Mouse (Mus musculus) brain, embryonic 14.5 days (tissue): ENCODE results near the gene Usp30. TPM values are rescaled to one million over a fixed set of nuclear protein-coding genes. Genes with fewer than 3 reads are reported as not detected.
A peak's percentile ranks its signal among the peaks of the same experiment; 100 is the strongest.

Experiments used
- DNase-seq: peaks from one replicate; pipeline ENCODE4 v3.0.0-alpha.2; 2011; ENCODE audit warnings: low read depth
- CTCF ChIP-seq: fragments of 200-500 bp; IDR thresholded peaks from 2 replicates; pipeline ENCODE4 v1.5.1; 2012; ENCODE audit warnings: inconsistent platforms, mild to moderate bottlenecking, moderate library complexity, borderline replicate concordance; ENCODE audit not compliant: insufficient read depth, insufficient read length; ENCODE audit errors: extremely low read depth
- POLR2A ChIP-seq: fragments of 200-500 bp; IDR thresholded peaks from 2 replicates; pipeline ENCODE4 v1.6.1; 2012; ENCODE audit warnings: mild to moderate bottlenecking, inconsistent platforms, borderline replicate concordance; ENCODE audit not compliant: poor library complexity, insufficient read depth, insufficient read length, severe bottlenecking; ENCODE audit errors: extremely low read depth
- polyA plus RNA-seq: library from polyadenylated mRNA; depleted of rRNA; stranded (reverse); fragments of >200 nt; gene quantifications from 2 replicates; pipeline ENCODE4 v1.2.3, GENCODE M21; 2012

Gene Usp30
- polyA plus RNA-seq, 1 experiment = 40.0 TPM

DNA sequence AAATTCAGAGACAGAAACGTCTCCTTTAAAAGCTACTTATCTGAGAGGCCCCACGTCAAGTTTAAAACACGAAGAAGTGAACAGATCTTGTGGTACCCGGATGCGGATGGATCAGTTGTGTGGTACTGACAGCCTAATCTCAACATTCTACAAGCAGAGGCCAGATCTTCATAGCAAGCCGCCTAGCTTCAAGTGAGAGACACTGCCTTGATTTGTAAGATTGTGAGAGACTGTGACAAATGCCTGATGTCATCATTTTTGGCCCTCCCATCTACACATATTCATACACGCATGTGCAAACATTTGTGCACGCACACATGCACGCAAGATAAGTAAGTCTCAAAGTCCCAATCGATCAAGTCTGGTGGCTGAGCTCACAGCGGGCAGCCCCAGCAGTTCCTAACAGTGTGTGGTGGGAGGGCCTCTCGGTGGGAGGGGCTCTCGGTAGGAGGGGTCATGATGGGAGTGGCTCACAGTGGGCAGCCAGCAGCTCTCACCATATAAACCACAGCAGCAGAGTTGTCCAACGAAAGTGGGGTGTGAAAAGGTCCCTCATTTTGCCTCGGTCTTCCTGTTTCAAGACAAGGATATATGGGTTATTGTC lies 23.8 kb upstream of the Usp30 start:
- TF ChIP-seq POLR2A (no peak), CTCF (no peak)
- DNase-seq = no peak

DNA sequence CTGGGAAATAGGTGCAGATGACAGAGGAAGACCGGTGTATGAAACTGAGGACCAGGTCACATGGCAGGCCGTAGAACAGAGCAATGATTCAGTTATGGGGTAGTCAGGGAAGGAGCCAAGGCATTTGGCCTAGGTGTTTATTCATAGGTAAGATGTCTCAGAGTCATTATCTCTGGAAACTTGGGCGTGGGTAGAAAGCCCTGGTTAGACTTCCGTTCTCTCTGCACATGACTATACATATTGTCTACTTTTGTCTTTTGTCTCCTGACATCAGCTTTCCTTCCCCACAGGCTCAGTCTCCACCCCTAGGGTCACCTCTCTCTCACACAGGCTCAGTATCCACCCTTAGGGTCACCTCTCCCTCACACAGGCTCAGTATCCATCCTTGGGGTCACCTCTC lies 21.5 kb upstream of the Usp30 start:
- TF ChIP-seq CTCF (no peak), POLR2A (no peak)
- DNase-seq = no peak

DNA sequence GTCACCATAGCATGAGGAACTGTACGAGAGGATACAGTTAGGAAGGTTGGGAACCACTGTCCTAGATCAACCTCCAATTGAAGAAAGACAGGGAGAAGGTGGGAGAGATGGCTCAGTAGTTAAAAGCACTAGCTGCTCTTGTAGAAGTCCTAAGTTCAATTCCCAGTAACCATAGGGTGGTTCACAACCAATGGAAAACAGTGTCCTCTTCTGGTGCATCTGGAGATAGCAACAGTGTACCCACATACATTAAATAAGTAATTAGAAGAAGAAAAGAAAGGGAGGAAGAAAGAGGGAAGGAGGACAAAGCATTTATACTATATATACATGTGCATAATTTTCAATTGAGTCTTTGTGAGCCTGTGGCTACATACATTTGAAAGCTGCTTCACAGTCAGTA lies 20.1 kb upstream of the Usp30 start:
- peak; percentile 30 for DNase-seq
- TF ChIP-seq POLR2A (no peak), CTCF (peak; percentile 24; the same call in 1 of the 2 replicates)

DNA sequence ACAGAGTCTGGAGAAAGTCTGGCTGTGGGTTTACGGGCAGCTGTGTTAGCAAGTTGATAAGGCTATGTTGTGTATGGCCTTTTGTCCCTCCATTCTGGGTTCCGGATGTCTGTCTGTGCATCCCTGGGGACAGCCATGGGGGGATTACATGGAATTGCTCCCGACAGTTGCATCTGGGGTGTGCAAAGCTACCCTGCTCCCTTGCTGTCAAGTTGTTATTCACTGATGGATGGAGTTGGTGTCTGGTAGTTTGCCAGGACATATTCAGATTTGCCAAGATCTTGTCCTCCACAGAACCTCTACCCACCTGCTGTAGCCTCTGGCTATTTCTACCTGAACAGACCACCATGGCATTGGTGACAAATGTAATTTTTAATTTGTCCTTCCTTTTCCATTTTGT lies 19.1 kb upstream of the Usp30 start:
- DNase-seq = no peak
- TF ChIP-seq POLR2A (no peak), CTCF (no peak)

DNA sequence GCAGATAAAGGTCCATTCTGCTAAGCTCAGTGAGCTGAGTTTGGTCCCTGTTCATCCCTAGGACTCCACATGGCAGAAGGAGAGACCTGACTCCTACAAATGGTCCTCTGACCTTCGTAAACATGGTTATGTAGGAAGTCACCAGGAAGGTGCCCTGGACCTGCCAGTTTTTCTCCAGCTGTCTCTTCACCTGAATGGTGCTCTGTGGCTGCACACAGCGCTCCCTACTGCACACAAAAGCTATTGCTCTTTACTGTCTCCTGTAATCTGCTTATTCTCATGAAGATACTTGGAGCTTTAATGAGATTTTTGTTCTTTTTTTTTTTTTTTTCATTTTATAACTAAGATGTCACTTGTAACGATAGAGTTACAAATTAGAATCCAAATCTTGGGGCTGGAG lies 18.7 kb upstream of the Usp30 start:
- TF ChIP-seq CTCF = peak; percentile 33; the same call in 1 of the 2 replicates
- no peak for TF ChIP-seq POLR2A
- no peak for DNase-seq

DNA sequence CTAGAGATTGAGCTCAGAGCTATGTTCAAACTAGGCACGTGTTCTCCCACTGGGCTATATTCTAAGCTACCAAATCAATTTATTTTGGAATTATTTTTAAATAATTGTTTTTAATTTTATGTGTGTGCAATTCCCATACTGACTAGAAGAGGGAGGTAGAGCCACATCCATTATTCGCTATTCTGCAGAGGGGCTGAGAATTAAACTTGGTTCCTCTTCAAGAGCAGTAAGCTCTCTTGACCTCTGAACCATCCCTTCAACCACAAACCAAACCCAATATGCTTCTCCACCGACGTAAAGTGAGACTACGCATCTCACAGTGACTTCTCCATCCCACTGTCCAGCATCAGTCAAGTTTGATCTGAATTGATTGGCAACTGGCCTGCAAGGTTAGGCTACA lies 18.1 kb upstream of the Usp30 start:
- TF ChIP-seq CTCF (no peak), POLR2A (no peak)
- DNase-seq = no peak

DNA sequence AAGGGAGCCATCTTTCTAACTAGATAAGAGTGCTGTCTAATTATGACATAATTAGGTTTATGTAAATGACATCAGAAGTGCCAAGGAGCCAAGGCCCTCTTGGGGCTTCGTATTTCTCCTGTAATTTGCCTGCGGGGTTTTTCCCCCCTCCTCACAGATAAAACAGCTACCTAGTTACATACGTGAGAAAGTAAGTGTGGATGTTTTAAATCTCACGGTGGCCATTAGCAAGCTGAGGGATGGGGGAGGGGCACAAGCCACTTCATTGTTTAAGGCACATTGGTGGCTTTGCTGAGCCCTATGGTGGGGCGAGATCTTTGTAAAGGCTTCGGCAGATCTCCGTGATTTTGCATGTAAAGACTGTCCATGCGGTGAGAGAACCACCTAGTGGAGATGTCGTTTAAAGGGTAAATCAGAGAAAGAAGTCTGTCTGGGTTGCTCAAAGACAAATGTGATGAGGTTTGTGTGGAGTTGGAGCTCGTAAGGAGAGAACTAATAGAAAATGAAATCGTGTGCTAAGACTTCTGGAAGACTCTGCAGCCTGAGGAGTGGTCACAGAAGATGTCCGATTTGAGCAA lies 16.4 kb upstream of the Usp30 start:
- peak; percentile 26 for DNase-seq
- TF ChIP-seq POLR2A = no peak
- TF ChIP-seq CTCF = peak; percentile 5; the same call in 1 of the 2 replicates

DNA sequence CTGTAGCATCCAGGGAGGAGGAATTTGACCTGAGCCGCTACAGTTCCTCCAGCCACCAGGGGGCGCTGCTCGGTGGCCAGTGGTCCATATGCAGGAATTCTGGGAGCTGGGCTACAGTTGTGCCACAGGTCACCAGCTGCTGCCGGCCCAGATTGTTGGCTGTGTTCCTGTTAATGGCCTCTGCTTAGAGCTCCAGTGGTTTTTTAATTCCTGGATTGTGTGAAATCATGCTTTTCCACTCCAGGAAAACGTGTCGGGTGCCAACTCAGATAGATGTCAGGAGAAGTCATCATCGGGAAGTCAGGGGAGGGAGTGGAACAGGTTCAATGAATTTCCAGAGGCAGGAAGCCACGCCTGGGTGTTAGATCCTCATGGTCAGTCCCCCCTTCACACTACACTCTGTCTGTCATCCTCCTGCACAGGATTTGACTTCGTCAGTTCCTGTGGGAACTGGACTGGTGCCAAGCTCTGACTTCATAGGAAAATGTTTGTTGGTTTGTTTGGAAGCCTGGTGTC lies 13.0 kb upstream of the Usp30 start:
- peak; percentile 89 for TF ChIP-seq CTCF
- no peak for TF ChIP-seq POLR2A
- DNase-seq = peak; percentile 70

DNA sequence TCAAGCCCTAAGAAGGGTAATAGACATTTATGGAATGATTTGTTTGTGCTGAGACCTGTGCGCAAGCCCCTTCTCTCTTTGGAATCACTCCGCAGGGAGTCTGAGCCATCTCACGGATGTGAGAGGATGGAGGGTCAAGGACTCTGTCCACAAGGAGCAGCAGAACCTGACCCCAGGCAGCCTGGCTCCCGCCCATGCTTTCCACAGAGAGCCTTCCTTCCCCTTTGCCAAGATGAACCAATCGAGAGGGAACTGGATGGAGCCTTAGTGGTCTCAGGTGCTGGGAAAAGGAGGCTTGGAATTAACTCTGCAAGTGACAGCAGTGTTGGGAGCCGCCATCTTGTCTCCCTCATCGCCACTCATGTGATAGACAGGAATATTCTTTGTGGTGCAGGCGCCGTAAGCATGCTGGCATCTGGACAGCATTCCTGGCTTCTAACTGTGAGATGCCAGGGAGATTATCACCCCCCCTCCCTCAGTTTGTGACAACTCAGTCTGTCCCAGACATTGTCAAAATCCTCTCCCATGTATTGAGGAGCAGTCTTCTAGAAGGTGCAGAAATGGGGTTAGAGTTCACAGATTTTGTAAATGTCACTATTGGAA lies 8.0 kb upstream of the Usp30 start:
- peak; percentile 72 for DNase-seq
- TF ChIP-seq CTCF (no peak), POLR2A (no peak)

DNA sequence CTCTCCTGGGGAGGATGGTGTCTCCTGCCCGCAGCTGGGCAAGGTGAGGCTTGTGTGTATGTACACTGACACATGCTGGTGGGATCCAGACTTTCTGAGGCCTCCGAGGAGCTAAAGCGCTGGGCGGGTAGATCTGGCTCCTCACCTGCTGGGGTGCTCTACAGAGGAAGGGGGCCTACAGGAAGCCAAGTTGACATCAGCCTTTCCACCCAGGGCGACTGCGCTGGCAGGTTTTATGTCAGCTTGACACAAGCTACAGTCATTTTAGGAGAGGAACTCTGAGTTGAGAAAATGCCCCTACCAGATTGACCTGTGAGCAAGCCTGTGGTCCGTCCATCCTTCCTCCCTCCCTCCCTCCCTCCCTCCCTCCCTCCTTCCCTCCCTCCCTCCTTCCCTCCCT lies 3.6 kb upstream of the Usp30 start:
- no peak for DNase-seq
- TF ChIP-seq CTCF (no peak), POLR2A (no peak)

DNA sequence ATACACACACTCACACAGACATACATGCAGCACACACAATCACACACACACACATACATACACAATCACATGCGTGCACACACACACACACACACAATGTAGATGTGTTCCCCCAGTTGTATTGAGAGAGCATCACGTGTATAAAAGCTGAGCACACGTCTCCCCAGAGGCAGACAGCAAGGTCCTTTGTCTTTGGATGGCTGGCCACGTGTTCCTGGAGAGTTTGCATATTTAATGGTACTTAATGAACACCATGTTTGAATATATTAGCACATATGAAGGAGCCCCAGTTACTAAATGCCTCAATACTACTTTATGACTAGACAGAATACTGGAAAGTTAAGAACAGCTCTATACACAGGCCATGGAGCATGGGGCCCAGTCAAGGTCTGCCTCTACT lies 1.3 kb upstream of the Usp30 start:
- TF ChIP-seq CTCF (no peak), POLR2A (no peak)
- DNase-seq = peak; percentile 67
